Mouse (Mus musculus): ENCODE data around the gene Sos1.

GRCm38 (mm10) chr17:80510459-80510855 is 30.2 kb upstream of the Sos1 start:
- TF ChIP-seq CTCF (IDR thresholded peaks at IDR 0.05) = no peak
- TF ChIP-seq EP300 (IDR thresholded peaks at IDR 0.05) = no peak

All from lung, postnatal 0 days (tissue).